Mouse (Mus musculus) kidney, adult 2 months (tissue): ENCODE measurements at regions not wholly inside any gene's neighbourhood (a gene's known extent, or its start where the extent isn't known, plus 50 kb on each side); places are given as distances from the start of the nearest gene placed in this dataset.
A peak's percentile ranks its signal among the peaks of the same experiment; 100 is the strongest.

Experiments
- DNase-seq: peaks from one replicate; pipeline ENCODE4 v3.0.0; 2021
- H3K27ac ChIP-seq: fragments of 200-500 bp; 2 replicates; pipeline ENCODE4 v1.5.1; 2012; ENCODE audit warnings: low read depth, low read length, control low read depth, inconsistent platforms; ENCODE audit not compliant: insufficient read depth
- H3K27me3 ChIP-seq: fragments of 200-500 bp; replicated peaks from 2 replicates; pipeline ENCODE4 v1.6.1; 2012; ENCODE audit warnings: mild to moderate bottlenecking, moderate library complexity, low read length, inconsistent platforms; ENCODE audit not compliant: control insufficient read depth, insufficient read depth
- H3K36me3 ChIP-seq: fragments of 200-500 bp; 2 replicates; pipeline ENCODE4 v1.6.1; 2012; ENCODE audit warnings: mild to moderate bottlenecking, moderate library complexity, low read length, inconsistent platforms; ENCODE audit not compliant: control insufficient read depth, insufficient read depth
- H3K4me1 ChIP-seq: fragments of 200-500 bp; 2 replicates; pipeline ENCODE4 v1.6.1; 2011; ENCODE audit warnings: low read length; ENCODE audit not compliant: control insufficient read depth, insufficient read depth
- H3K4me3 ChIP-seq: fragments of 200-500 bp; 2 replicates; pipeline ENCODE4 v1.5.1; 2011; ENCODE audit warnings: mild to moderate bottlenecking, low read depth, low read length, control low read depth; ENCODE audit not compliant: insufficient read depth
- CTCF ChIP-seq: fragments of 200-500 bp; conservative IDR thresholded peaks from 2 replicates; pipeline ENCODE4 v1.5.1; 2011; ENCODE audit warnings: low read depth, mild to moderate bottlenecking, control low read depth, low read length, moderate library complexity, mixed read lengths; ENCODE audit not compliant: insufficient read depth, insufficient read length
- POLR2A ChIP-seq: fragments of 200-500 bp; IDR thresholded peaks from one replicate; pipeline ENCODE4 v1.6.1; 2011; ENCODE audit warnings: low read depth, low read length, control low read depth
- WGBS: fragments of 180-500 bp; shearing (Covaris S2); methylation state at CpG from one replicate; pipeline ENCODE4 v1.1.7; 2018; 5-methylcytosine and 5-hydroxymethylcytosine counted together

- no peak for TF ChIP-seq CTCF
- no peak for TF ChIP-seq POLR2A
- H3K27ac ChIP-seq, result no peak overlapping the region
Observed at GRCm38 (mm10) chr13:57142851-57143250, 247.1 kb upstream of the Trpc7 start.

GRCm38 (mm10) chr13:57142441-57142840 is 246.6 kb upstream of the Trpc7 start:
- H3K4me1 ChIP-seq, result no peaks in the 10 kb centered on the region
- H3K27ac ChIP-seq, result no peak overlapping the region
- no peaks in the 10 kb centered on the region for H3K27me3 ChIP-seq
- WGBS, result 17% methylated on average over 2 of the region's 2 CpGs
- no peak for DNase-seq
- TF ChIP-seq CTCF, result no peak
- TF ChIP-seq POLR2A, result no peak
- H3K4me3 ChIP-seq, result no peak overlapping the region
- H3K36me3 ChIP-seq, result no peaks in the 10 kb centered on the region

More at GRCm38 (mm10) chr13:57142851-57143250, 247.1 kb upstream of the Trpc7 start:
- 36% methylated on average over 5 of the region's 5 CpGs for WGBS
- no peak overlapping the region for H3K4me3 ChIP-seq
- peak; percentile 3 for DNase-seq
- no peaks in the 10 kb centered on the region for H3K4me1 ChIP-seq
- H3K36me3 ChIP-seq, result no peaks in the 10 kb centered on the region
- no peaks in the 10 kb centered on the region for H3K27me3 ChIP-seq

- H3K4me3 ChIP-seq, result no peak overlapping the region
- H3K27ac ChIP-seq, result no peak overlapping the region
- no peaks in the 10 kb centered on the region for H3K36me3 ChIP-seq
- DNase-seq, result no peak
- no peaks in the 10 kb centered on the region for H3K27me3 ChIP-seq
- H3K4me1 ChIP-seq, result no peaks in the 10 kb centered on the region
- TF ChIP-seq POLR2A (no peak), CTCF (no peak)
- WGBS, result 25% methylated on average over 9 of the region's 9 CpGs
Observed at GRCm38 (mm10) chr13:57115936-57116335, 220.1 kb upstream of the Trpc7 start.

GRCm38 (mm10) chr13:57107956-57108355 is 212.2 kb upstream of the Trpc7 start:
- DNase-seq, result no peak
- 21% methylated on average over 12 of the region's 12 CpGs for WGBS
- no peaks in the 10 kb centered on the region for H3K4me1 ChIP-seq
- no peak overlapping the region for H3K27ac ChIP-seq
- no peak overlapping the region for H3K4me3 ChIP-seq
- no peaks in the 10 kb centered on the region for H3K36me3 ChIP-seq
- TF ChIP-seq POLR2A (no peak), CTCF (no peak)
- no peaks in the 10 kb centered on the region for H3K27me3 ChIP-seq

- WGBS, result 93% methylated on average over 7 of the region's 7 CpGs
- H3K4me3 ChIP-seq, result no peak overlapping the region
- H3K4me1 ChIP-seq, result no peaks in the 10 kb centered on the region
- no peak overlapping the region for H3K27ac ChIP-seq
- H3K36me3 ChIP-seq, result no peaks in the 10 kb centered on the region
- TF ChIP-seq POLR2A, result no peak
- no peak for TF ChIP-seq CTCF
- no peak for DNase-seq
- H3K27me3 ChIP-seq, result no peaks in the 10 kb centered on the region
Observed at GRCm38 (mm10) chr13:57099601-57100000, 203.8 kb upstream of the Trpc7 start.

- no peaks in the 10 kb centered on the region for H3K27me3 ChIP-seq
- no peak for DNase-seq
- TF ChIP-seq CTCF (no peak), POLR2A (no peak)
Observed at GRCm38 (mm10) chr13:57091886-57092285, 196.1 kb upstream of the Trpc7 start.

GRCm38 (mm10) chr13:57089381-57090075 is 193.7 kb upstream of the Trpc7 start:
- TF ChIP-seq CTCF (no peak), POLR2A (no peak)
- H3K36me3 ChIP-seq, result no peaks in the 10 kb centered on the region
- no peak overlapping the region for H3K4me3 ChIP-seq
- H3K27ac ChIP-seq, result no peak overlapping the region
- no peaks in the 10 kb centered on the region for H3K4me1 ChIP-seq
- WGBS, result 57% methylated on average over 13 of the region's 13 CpGs
- H3K27me3 ChIP-seq, result no peaks in the 10 kb centered on the region
- no peak for DNase-seq

More at GRCm38 (mm10) chr13:57091886-57092285, 196.1 kb upstream of the Trpc7 start:
- H3K36me3 ChIP-seq, result no peaks in the 10 kb centered on the region
- H3K4me1 ChIP-seq, result no peaks in the 10 kb centered on the region
- H3K4me3 ChIP-seq, result no peak overlapping the region
- 89% methylated on average over 8 of the region's 8 CpGs for WGBS
- H3K27ac ChIP-seq, result no peak overlapping the region
